Mouse (Mus musculus) hindbrain, embryonic 16.5 days (tissue): ENCODE data around the gene Tbcc. TPM values are rescaled to one million over a fixed set of nuclear protein-coding genes. Genes with fewer than 3 reads are reported as not detected.

Source experiments
- ATAC-seq: fragments of 200-750 bp; cut with Nextera tagmentation; 2 replicates; pipeline ENCODE4 v1.8.0; 2017; ENCODE audit warnings: moderate TSS enrichment, moderate library complexity
- H3K27ac ChIP-seq: fragments of 300-500 bp; sonication (generic); 2 replicates; pipeline ENCODE4 v1.5.1; 2014; ENCODE audit warnings: low read depth, mild to moderate bottlenecking, control low read depth, low read length, moderate library complexity
- H3K27me3 ChIP-seq: fragments of 300-500 bp; sonication (generic); replicated peaks from 2 replicates; pipeline ENCODE4 v1.6.1; 2014; ENCODE audit warnings: low read length; ENCODE audit not compliant: control insufficient read depth, insufficient read depth
- H3K36me3 ChIP-seq: fragments of 300-500 bp; sonication (generic); 2 replicates; pipeline ENCODE4 v1.6.1; 2014; ENCODE audit warnings: mild to moderate bottlenecking, low read length, moderate library complexity, mixed read lengths; ENCODE audit not compliant: control insufficient read depth, insufficient read depth
- H3K4me1 ChIP-seq: fragments of 300-500 bp; sonication (generic); 2 replicates; pipeline ENCODE4 v1.6.1; 2014; ENCODE audit warnings: low read depth, low read length; ENCODE audit not compliant: control insufficient read depth, insufficient read depth
- H3K4me2 ChIP-seq: fragments of 300-500 bp; sonication (generic); 2 replicates; pipeline ENCODE4 v1.6.1; 2014; ENCODE audit warnings: mild to moderate bottlenecking, low read length, control low read depth, moderate library complexity
- H3K4me3 ChIP-seq: fragments of 300-500 bp; sonication (generic); 2 replicates; pipeline ENCODE4 v1.5.1; 2014; ENCODE audit warnings: mild to moderate bottlenecking, low read length, control low read depth, moderate library complexity
- H3K9ac ChIP-seq: fragments of 300-500 bp; sonication (generic); 2 replicates; pipeline ENCODE4 v1.6.1; 2014; ENCODE audit warnings: low read depth, mild to moderate bottlenecking, control low read depth, low read length, moderate library complexity
- H3K9me3 ChIP-seq: fragments of 300-500 bp; sonication (generic); 2 replicates; pipeline ENCODE4 v1.6.1; 2014; ENCODE audit warnings: mild to moderate bottlenecking, low read length, moderate library complexity; ENCODE audit not compliant: control insufficient read depth
- WGBS: fragments of 180-500 bp; shearing (Covaris S2); extraction: QIAGEN DNeasy Blood & Tissue Kit; methylation state at CpG from one replicate; pipeline ENCODE4 v1.1.7; 2014; 5-methylcytosine and 5-hydroxymethylcytosine counted together
- polyA plus RNA-seq: library from polyadenylated mRNA; unstranded; fragments of >200 nt; fragmentation: Nextera tagmentation; extraction: Ambion mirVana; gene quantifications from 2 replicates; pipeline ENCODE4 v1.2.1, GENCODE M21; 2015

Gene Tbcc
- polyA plus RNA-seq, 1 experiment from 2014 or later: 53.6 TPM

DNA sequence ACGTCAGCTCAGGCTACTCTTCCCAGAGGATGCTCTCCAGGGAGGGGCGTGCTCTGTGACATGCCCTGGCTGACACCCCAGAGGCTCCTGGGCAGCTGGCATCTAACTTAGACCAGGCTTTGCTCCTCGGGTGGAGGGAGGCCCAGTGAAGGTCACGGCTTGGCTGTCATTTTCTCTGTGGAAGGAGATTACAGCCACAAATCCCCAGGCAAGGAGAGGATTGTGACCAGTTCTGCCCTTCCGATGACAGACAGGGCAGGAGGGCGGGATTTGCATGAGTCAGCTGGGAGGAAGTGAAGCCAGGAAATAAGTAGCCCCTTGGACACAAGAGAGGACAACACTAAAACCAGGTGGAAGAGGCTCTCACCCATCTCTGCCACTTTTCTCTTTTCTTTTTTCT lies 21.8 kb downstream of the Tbcc start:
- no peak overlapping the region for H3K27ac ChIP-seq
- H3K27me3 ChIP-seq: no peaks in the 10 kb centered on the region

DNA sequence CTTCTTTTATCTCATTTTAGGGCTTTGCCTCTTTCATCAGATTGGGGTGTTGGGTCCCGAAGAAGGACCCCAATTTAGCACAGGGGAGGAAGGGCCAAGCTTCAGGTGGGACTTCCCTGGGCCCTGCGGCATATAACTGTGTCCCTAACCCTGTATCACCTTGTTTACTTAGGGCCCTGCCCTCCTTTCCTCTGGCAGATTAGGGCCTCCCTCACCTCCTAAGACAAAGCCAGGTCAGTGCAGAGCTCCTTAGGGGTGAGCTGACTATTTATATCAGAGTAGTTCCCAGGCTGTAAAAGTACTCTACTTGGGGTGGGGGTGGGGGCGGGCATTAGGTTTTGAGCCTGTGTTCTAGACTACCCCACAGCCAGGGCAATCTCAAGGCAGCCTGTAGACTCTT lies 24.6 kb downstream of the Tbcc start:
- Histone ChIP-seq H3K27me3 (no peaks in the 10 kb centered on the region), H3K4me1 (no peaks in the 10 kb centered on the region), H3K9me3 (no peaks in the 10 kb centered on the region), H3K36me3 (no peaks in the 10 kb centered on the region), H3K27ac (no peak overlapping the region), H3K9ac (no peak overlapping the region), H3K4me3 (no peak overlapping the region), H3K4me2 (no peak overlapping the region)
- ATAC-seq: no peak
- 77% methylated on average over 3 of the region's 3 CpGs for WGBS

More for the DNA sequence above, 21.8 kb downstream of the Tbcc start:
- no peak for ATAC-seq
- H3K4me2 ChIP-seq: no peak overlapping the region
- no peaks in the 10 kb centered on the region for H3K9me3 ChIP-seq
- WGBS: 50% methylated on average over 6 of the region's 6 CpGs
- no peaks in the 10 kb centered on the region for H3K4me1 ChIP-seq
- H3K36me3 ChIP-seq: no peaks in the 10 kb centered on the region
- H3K9ac ChIP-seq: no peak overlapping the region
- H3K4me3 ChIP-seq: no peak overlapping the region

- Histone ChIP-seq H3K9ac (no peak overlapping the region), H3K4me2 (no peak overlapping the region), H3K36me3 (no peaks in the 10 kb centered on the region), H3K4me3 (no peak overlapping the region), H3K27me3 (no peaks in the 10 kb centered on the region), H3K4me1 (no peaks in the 10 kb centered on the region), H3K27ac (no peak overlapping the region), H3K9me3 (no peaks in the 10 kb centered on the region)
- ATAC-seq: no peak
- 43% methylated on average over 4 of the region's 4 CpGs for WGBS
These were observed 28.5 kb downstream of the Tbcc start for GRCm38 (mm10) chr17:46918951-46919350.

GRCm38 (mm10) chr17:46920855-46921254 lies 30.4 kb downstream of the Tbcc start:
- no peak overlapping the region for H3K27ac ChIP-seq
- no peak overlapping the region for H3K4me3 ChIP-seq
- H3K36me3 ChIP-seq: no peaks in the 10 kb centered on the region
- WGBS: 73% methylated on average over 6 of the region's 6 CpGs
- H3K27me3 ChIP-seq: no peaks in the 10 kb centered on the region
- H3K9me3 ChIP-seq: no peaks in the 10 kb centered on the region
- ATAC-seq: no peak
- no peaks in the 10 kb centered on the region for H3K4me1 ChIP-seq
- no peak overlapping the region for H3K4me2 ChIP-seq
- H3K9ac ChIP-seq: no peak overlapping the region

GRCm38 (mm10) chr17:46926192-46926591 lies 35.7 kb downstream of the Tbcc start:
- H3K36me3 ChIP-seq: peaks cover 22% of the 10 kb centered on the region
- no peak overlapping the region for H3K4me3 ChIP-seq
- no peaks in the 10 kb centered on the region for H3K4me1 ChIP-seq
- H3K9ac ChIP-seq: no peak overlapping the region
- H3K9me3 ChIP-seq: no peaks in the 10 kb centered on the region
- WGBS: 61% methylated on average over 6 of the region's 6 CpGs
- ATAC-seq: no peak
- no peak overlapping the region for H3K27ac ChIP-seq
- no peak overlapping the region for H3K4me2 ChIP-seq
- H3K27me3 ChIP-seq: no peaks in the 10 kb centered on the region

GRCm38 (mm10) chr17:46926941-46927340 lies 36.5 kb downstream of the Tbcc start:
- Histone ChIP-seq H3K9ac (no peak overlapping the region), H3K27me3 (no peaks in the 10 kb centered on the region), H3K4me3 (no peak overlapping the region), H3K4me1 (no peaks in the 10 kb centered on the region), H3K4me2 (no peak overlapping the region), H3K36me3 (peaks cover 28% of the 10 kb centered on the region), H3K27ac (no peak overlapping the region), H3K9me3 (no peaks in the 10 kb centered on the region)
- no peak for ATAC-seq
- WGBS: 74% methylated on average over 3 of the region's 3 CpGs

GRCm38 (mm10) chr17:46927781-46928180 lies 37.3 kb downstream of the Tbcc start:
- no peaks in the 10 kb centered on the region for H3K9me3 ChIP-seq
- ATAC-seq: no peak
- H3K4me3 ChIP-seq: no peak overlapping the region
- 93% methylated on average over 5 of the region's 5 CpGs for WGBS
- H3K36me3 ChIP-seq: peaks cover 35% of the 10 kb centered on the region
- H3K27me3 ChIP-seq: no peaks in the 10 kb centered on the region
- H3K27ac ChIP-seq: no peak overlapping the region
- no peak overlapping the region for H3K4me2 ChIP-seq
- no peak overlapping the region for H3K9ac ChIP-seq
- H3K4me1 ChIP-seq: no peaks in the 10 kb centered on the region

DNA sequence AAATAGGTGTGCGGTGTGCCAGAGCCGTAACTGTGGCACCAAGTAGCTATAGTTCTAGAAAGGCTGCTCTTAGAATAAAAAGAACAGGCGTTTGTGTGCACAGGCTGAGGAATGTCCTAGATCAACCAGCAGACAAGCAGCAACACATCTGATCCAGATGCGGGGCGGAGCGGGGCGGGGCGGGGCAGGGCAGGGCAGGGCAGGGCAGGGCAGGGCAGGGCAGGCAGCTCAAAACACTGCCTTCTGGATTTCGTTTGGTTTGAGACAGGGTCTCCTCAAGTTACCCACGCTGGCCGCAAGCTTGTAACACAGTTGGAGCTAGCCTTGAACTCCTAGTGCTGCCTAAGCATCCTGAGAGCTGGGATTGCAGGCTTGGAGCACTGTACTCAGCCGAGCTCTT lies 38.8 kb downstream of the Tbcc start:
- no peaks in the 10 kb centered on the region for H3K27me3 ChIP-seq
- H3K4me1 ChIP-seq: no peaks in the 10 kb centered on the region
- no peak overlapping the region for H3K4me3 ChIP-seq
- H3K9ac ChIP-seq: no peak overlapping the region
- H3K36me3 ChIP-seq: peaks cover 48% of the 10 kb centered on the region
- 93% methylated on average over 12 of the region's 12 CpGs for WGBS
- no peaks in the 10 kb centered on the region for H3K9me3 ChIP-seq
- H3K27ac ChIP-seq: no peak overlapping the region
- H3K4me2 ChIP-seq: no peak overlapping the region
- no peak for ATAC-seq

GRCm38 (mm10) chr17:46929897-46930296 lies 39.4 kb downstream of the Tbcc start:
- Histone ChIP-seq H3K4me1 (no peaks in the 10 kb centered on the region), H3K36me3 (peaks cover 54% of the 10 kb centered on the region), H3K27me3 (no peaks in the 10 kb centered on the region), H3K9ac (no peak overlapping the region), H3K4me2 (no peak overlapping the region), H3K27ac (no peak overlapping the region), H3K4me3 (no peak overlapping the region), H3K9me3 (no peaks in the 10 kb centered on the region)
- no peak for ATAC-seq
- 94% methylated on average over 7 of the region's 7 CpGs for WGBS

GRCm38 (mm10) chr17:46932961-46933360 lies 42.5 kb downstream of the Tbcc start:
- Histone ChIP-seq H3K9me3 (no peaks in the 10 kb centered on the region), H3K27me3 (no peaks in the 10 kb centered on the region), H3K4me3 (no peak overlapping the region), H3K27ac (no peak overlapping the region), H3K4me2 (no peak overlapping the region), H3K9ac (no peak overlapping the region), H3K4me1 (no peaks in the 10 kb centered on the region), H3K36me3 (peaks cover 71% of the 10 kb centered on the region)
- no peak for ATAC-seq
- WGBS: 95% methylated on average over 5 of the region's 5 CpGs
